Mouse (Mus musculus) lung, embryonic 16.5 days (tissue): ENCODE results near the gene Ncoa3. TPM values are rescaled to one million over a fixed set of nuclear protein-coding genes. Genes with fewer than 3 reads are reported as not detected.
"Not testable (repeated sequence)": the region's sequence is repeated elsewhere in the genome, so short reads cannot be mapped to it uniquely, and the experiment has no call there.

Experiments used
- ATAC-seq: fragments of 200-750 bp; cut with Nextera tagmentation; 2 replicates; pipeline ENCODE4 v1.8.0; 2017; ENCODE audit warnings: low read depth, mild to moderate bottlenecking, moderate library complexity
- H3K27ac ChIP-seq: fragments of 300-500 bp; sonication (generic); 2 replicates; pipeline ENCODE4 v1.5.1; 2014; ENCODE audit warnings: mild to moderate bottlenecking, control low read depth, low read length
- H3K27me3 ChIP-seq: fragments of 300-500 bp; sonication (generic); 2 replicates; pipeline ENCODE4 v1.6.1; 2014; ENCODE audit warnings: low read depth, low read length, mixed read lengths; ENCODE audit not compliant: control insufficient read depth, insufficient read depth
- H3K36me3 ChIP-seq: fragments of 300-500 bp; sonication (generic); 2 replicates; pipeline ENCODE4 v1.6.1; 2014; ENCODE audit warnings: low read length; ENCODE audit not compliant: control insufficient read depth, insufficient read depth
- H3K4me1 ChIP-seq: fragments of 300-500 bp; sonication (generic); replicated peaks from 2 replicates; pipeline ENCODE4 v1.6.1; 2014; ENCODE audit warnings: low read length, mixed read lengths; ENCODE audit not compliant: control insufficient read depth, insufficient read depth
- H3K4me2 ChIP-seq: fragments of 300-500 bp; sonication (generic); 2 replicates; pipeline ENCODE4 v1.6.1; 2014; ENCODE audit warnings: low read depth, low read length, control low read depth
- H3K4me3 ChIP-seq: fragments of 300-500 bp; sonication (generic); 2 replicates; pipeline ENCODE4 v1.5.1; 2014; ENCODE audit warnings: mild to moderate bottlenecking, low read length, control low read depth
- H3K9ac ChIP-seq: fragments of 300-500 bp; sonication (generic); 2 replicates; pipeline ENCODE4 v1.6.1; 2014; ENCODE audit warnings: low read length, control low read depth
- H3K9me3 ChIP-seq: fragments of 300-500 bp; sonication (generic); 2 replicates; pipeline ENCODE4 v1.6.1; 2016; ENCODE audit warnings: low read length; ENCODE audit not compliant: control insufficient read depth
- WGBS: fragments of 180-500 bp; shearing (Covaris S2); extraction: QIAGEN DNeasy Blood & Tissue Kit; methylation state at CpG from one replicate; pipeline ENCODE4 v1.1.7; 2014; 5-methylcytosine and 5-hydroxymethylcytosine counted together
- polyA plus RNA-seq: library from polyadenylated mRNA; unstranded; fragments of >200 nt; fragmentation: Nextera tagmentation; extraction: Ambion mirVana; gene quantifications from 2 replicates; pipeline ENCODE4 v1.2.1, GENCODE M21; 2015

Ncoa3 gene
- polyA plus RNA-seq, 1 experiment from 2014 or later = 12.1 TPM

DNA sequence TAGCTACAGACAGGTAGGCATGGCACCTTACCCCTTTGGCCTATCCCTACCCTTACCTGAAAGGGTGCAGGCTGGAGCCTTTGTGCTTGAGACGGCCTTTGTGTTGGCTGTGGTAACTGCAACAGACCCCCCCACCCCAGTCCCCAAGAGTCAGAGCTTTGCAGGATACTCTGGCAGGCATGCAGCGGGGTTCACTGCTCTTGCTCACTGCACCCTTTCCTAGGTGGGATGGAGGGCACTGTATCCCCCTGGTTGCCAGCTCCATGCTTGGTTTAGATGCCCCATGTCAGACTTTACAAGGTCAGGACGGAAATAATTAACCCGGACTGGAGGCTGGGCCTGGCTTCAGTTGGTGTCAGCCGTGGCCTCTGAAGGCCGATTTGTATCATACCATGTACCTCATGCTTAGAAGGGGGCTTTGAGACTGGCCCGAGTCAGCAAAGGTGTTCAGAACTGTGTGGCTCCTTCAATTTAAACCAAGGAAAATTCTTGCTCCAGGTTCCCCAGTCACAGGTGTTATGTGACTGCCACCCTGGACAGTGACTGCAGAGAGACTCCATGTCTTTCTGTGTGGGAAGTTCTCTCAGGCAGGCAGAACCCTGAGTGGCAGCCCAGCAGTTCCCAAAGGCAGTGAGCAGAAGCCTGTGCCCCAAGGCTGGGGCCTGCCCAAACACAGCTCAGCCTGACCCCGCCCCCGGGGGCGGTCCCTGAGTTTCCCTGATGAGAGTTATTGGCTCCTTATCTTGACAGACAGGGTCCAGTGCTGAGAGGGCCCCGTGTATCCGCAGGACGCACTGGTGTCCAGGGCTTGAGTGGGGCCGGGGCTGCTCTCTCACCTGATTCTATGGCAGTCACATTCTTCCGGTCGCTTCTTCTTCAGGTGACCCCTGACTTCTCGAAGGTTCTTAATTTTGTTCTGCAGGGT lies 87.8 kb downstream of the Ncoa3 start:
- Histone ChIP-seq H3K36me3 (no peaks in the 10 kb centered on the region), H3K9ac (0 out of 2 replicates have a peak overlapping the region, but pooled peaks have one; percentile 8), H3K4me3 (no peak overlapping the region), H3K4me1 (peaks cover 24% of the 10 kb centered on the region), H3K9me3 (no peaks in the 10 kb centered on the region), H3K27me3 (no peaks in the 10 kb centered on the region), H3K27ac (peak overlapping the region; percentile 29; the same call in 1 of the 2 replicates), H3K4me2 (peak overlapping the region; percentile 44)
- WGBS = 48% methylated on average over 17 of the region's 17 CpGs
- ATAC-seq = peak; percentile 76

DNA sequence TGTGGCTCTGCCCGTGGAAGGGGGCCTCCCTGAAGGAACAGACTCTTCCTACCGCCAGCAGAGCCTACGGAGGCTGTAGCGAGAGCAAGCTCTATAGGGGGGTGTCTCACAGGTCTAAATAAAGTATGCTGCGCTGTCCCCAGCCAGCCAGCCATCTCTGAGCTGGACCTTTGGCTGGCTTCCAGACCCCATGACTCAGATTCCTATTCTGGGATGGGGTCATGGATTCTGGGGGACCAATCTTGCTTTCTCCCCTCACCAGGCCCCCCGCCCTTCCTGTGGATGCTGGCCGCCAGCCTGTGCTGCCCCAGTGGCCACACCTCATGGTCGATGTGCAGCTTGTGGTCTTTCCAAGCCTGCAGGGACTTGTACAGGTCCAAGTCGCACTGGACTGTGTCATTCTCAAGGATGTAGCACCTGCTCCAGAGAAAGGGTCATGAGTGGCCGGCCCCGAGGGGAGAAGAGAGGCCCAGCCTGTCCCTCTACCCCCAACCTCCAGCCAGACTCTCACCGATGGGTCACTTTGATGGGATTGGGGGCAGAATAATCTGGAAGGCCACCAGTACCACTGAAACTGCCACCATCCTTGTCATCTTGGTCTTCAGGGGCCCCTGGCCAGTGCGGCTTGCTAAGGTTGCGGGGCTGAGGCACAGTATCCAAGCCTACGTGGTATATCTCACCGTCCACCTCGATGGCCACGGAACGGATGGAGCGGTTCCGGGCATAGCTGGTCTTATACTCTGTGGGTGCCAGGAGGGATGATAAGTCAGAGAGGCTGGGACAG lies 88.7 kb downstream of the Ncoa3 start:
- H3K4me1 ChIP-seq = peaks cover 24% of the 10 kb centered on the region
- H3K36me3 ChIP-seq = no peaks in the 10 kb centered on the region
- peak; percentile 24 for ATAC-seq
- H3K27me3 ChIP-seq = no peaks in the 10 kb centered on the region
- peak overlapping the region; percentile 44 for H3K4me2 ChIP-seq
- peak overlapping the region; percentile 29 for H3K27ac ChIP-seq
- 72% methylated on average over 21 of the region's 21 CpGs for WGBS
- H3K9ac ChIP-seq = 0 out of 2 replicates have a peak overlapping the region, but pooled peaks have one; percentile 8
- H3K4me3 ChIP-seq = no peak overlapping the region
- H3K9me3 ChIP-seq = no peaks in the 10 kb centered on the region

DNA sequence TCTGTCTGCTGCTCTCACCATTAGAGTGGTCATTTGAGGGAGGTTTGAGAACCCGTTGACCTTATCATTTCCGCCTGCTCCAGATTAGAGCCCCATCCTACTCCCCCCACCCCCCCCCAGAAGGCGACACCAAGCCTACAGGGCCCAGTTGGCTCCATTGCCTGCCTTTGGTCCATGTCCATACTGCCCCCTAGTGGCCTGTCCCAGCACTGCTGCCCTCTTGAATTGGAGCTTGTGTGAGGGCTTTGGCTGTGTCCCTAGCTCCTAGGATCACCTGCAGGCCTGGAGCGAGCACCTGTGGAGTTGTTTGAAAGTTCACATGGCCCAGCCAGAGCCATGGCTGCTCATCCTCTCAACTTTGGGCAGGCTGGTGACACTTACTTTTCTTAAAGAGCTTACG lies 89.8 kb downstream of the Ncoa3 start:
- no peak overlapping the region for H3K4me3 ChIP-seq
- H3K9me3 ChIP-seq = no peaks in the 10 kb centered on the region
- no peaks in the 10 kb centered on the region for H3K27me3 ChIP-seq
- H3K36me3 ChIP-seq = no peaks in the 10 kb centered on the region
- no peak for ATAC-seq
- no peak overlapping the region for H3K4me2 ChIP-seq
- H3K9ac ChIP-seq = no peak overlapping the region
- 49% methylated on average over 5 of the region's 5 CpGs for WGBS
- peaks cover 24% of the 10 kb centered on the region for H3K4me1 ChIP-seq
- no peak overlapping the region for H3K27ac ChIP-seq

DNA sequence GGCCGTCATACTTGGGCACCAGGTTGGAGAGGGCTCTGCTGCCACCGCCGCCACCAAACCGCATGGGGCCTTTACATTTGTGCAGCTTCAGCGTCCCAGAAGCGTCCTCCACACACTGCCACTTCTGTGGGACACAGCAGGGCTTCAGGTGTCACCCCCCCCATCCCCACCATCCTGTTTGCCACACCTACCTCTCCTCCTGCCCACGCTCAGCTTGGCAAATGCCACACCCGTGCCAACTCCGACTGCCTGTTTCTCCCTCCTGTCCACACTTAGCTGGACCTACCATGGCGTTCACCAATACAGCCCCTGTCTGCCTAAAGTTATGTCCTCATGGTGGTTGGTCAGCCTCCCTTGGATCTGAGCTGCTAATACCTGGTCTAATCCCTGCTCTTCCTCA lies 90.2 kb downstream of the Ncoa3 start:
- Histone ChIP-seq H3K4me2 (no peak overlapping the region), H3K9ac (no peak overlapping the region), H3K4me3 (no peak overlapping the region), H3K4me1 (peaks cover 24% of the 10 kb centered on the region), H3K36me3 (no peaks in the 10 kb centered on the region), H3K9me3 (no peaks in the 10 kb centered on the region), H3K27me3 (no peaks in the 10 kb centered on the region), H3K27ac (no peak overlapping the region; the same call in 1 of the 2 replicates)
- no peak for ATAC-seq
- 85% methylated on average over 10 of the region's 10 CpGs for WGBS

DNA sequence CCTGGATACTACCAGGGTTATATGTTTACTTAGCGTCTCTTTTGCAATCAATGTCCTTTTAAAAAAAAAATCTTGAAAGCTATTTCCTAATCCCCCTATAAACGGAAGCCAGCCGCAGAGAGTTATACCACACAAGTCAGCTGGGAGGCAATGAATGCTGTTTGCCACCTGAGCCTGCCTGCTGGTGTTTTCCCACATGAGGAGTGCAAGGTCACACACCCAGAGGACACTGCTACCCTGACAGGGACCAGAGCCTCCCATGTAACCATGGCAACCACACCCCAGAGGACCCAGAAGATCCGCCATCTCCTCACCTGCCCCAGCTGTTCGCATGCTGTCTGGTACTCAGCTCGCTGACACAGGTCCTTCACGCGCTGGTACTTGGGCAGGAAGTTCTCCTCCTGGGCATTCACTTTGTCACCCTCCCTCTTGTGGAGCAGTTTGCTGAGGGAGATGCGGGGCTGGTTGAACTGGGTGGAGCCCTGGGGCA lies 91.2 kb downstream of the Ncoa3 start:
- Histone ChIP-seq H3K27ac (peak overlapping the region; percentile 23), H3K9ac (peak overlapping the region; percentile 19; the same call in 1 of the 2 replicates), H3K36me3 (no peaks in the 10 kb centered on the region), H3K27me3 (no peaks in the 10 kb centered on the region), H3K9me3 (no peaks in the 10 kb centered on the region), H3K4me1 (peaks cover 24% of the 10 kb centered on the region), H3K4me3 (no peak overlapping the region), H3K4me2 (no peak overlapping the region)
- peak; percentile 21 for ATAC-seq
- 48% methylated on average over 9 of the region's 9 CpGs for WGBS

DNA sequence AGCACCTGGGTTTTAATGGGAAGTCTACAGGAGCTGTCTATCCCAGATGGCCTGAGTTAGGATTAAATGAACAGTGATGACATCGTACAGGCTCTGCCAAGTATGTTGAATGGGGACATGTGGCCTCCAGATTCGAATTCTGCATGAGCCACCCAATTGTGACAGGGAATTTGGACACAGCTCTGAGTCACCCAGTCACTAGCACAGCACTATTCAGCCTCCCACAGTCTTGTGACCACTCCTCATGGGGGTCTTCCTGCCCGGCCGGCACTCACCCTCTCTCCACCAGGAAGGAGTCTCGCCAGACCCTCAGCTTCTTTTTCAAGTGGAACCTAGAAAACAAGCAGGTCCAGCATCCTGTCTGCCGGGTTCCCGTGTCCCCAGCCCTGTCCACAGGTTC lies 91.7 kb downstream of the Ncoa3 start:
- H3K4me3 ChIP-seq = no peak overlapping the region

DNA sequence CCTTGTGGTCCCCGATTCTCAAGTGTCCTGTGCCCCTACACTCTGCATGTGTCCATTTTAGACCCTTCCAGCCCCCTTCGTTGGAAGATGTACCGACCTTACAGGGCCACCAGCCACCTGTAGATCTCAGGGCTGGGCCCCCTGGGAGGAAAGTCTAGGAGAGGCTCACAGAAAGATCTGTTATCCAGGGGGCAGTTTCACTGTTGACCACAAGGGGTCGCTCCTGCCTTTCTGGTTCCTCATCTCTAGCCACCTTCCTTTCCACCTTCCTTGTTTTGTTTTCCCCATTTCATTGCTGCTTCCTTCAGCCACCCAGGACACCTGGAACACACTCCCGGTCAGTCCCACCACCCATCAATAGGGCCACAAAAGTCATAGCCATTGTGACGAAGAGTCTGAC lies 92.5 kb downstream of the Ncoa3 start:
- not testable (repeated sequence) for H3K4me2 ChIP-seq, H3K36me3 ChIP-seq, ATAC-seq, H3K9me3 ChIP-seq, H3K4me3 ChIP-seq, H3K27ac ChIP-seq, H3K9ac ChIP-seq, H3K27me3 ChIP-seq
- WGBS = 36% methylated on average over 6 of the region's 6 CpGs
- H3K4me1 ChIP-seq = peaks cover 24% of the 10 kb centered on the region

More for the DNA sequence above, 91.7 kb downstream of the Ncoa3 start:
- Histone ChIP-seq H3K9ac (peak overlapping the region; percentile 19; the same call in 1 of the 2 replicates), H3K27ac (peak overlapping the region; percentile 23; the same call in 1 of the 2 replicates), H3K4me1 (peaks cover 24% of the 10 kb centered on the region), H3K36me3 (no peaks in the 10 kb centered on the region), H3K27me3 (no peaks in the 10 kb centered on the region), H3K9me3 (no peaks in the 10 kb centered on the region), H3K4me2 (no peak overlapping the region)
- 78% methylated on average over 7 of the region's 7 CpGs for WGBS
- no peak for ATAC-seq

DNA sequence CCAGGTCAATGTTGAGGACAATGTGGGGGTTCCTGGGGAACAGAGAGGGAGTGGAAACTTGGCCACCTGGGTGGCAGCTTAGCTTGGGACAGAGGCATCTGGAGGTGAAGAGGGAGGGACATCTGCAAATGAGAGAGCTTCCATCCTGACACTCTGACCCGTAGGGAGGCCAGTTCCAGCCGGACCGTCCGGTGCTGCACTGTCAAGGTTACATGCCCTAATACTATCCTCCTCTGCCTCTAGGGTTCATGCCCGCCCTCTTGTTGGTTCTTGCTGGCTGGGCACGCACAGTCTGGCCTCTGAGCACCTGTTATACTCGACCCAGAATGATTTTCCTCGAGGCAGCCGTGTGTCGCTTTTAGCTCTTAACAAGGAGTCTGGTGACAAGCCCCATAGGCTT lies 93.3 kb downstream of the Ncoa3 start:
- Histone ChIP-seq H3K4me3 (no peak overlapping the region), H3K27me3 (no peaks in the 10 kb centered on the region), H3K9ac (no peak overlapping the region), H3K9me3 (no peaks in the 10 kb centered on the region), H3K27ac (no peak overlapping the region), H3K4me2 (no peak overlapping the region), H3K4me1 (peaks cover 19% of the 10 kb centered on the region), H3K36me3 (no peaks in the 10 kb centered on the region)
- ATAC-seq = no peak
- 87% methylated on average over 10 of the region's 10 CpGs for WGBS
